Mouse (Mus musculus) 3134 (cell line): Measurements from ENCODE around the gene Ccn6.

Source experiments
- DNase-seq: peaks from one replicate; pipeline ENCODE4 v3.0.0-alpha.2; 2011; ENCODE audit warnings: low spot score; ENCODE audit not compliant: insufficient read length; ENCODE audit errors: extremely low read depth

The Ccn6 gene

GRCm38 (mm10) chr10:39162666-39163484 lies 719 bp downstream of the Ccn6 start:
- DNase-seq, result no peak

DNA sequence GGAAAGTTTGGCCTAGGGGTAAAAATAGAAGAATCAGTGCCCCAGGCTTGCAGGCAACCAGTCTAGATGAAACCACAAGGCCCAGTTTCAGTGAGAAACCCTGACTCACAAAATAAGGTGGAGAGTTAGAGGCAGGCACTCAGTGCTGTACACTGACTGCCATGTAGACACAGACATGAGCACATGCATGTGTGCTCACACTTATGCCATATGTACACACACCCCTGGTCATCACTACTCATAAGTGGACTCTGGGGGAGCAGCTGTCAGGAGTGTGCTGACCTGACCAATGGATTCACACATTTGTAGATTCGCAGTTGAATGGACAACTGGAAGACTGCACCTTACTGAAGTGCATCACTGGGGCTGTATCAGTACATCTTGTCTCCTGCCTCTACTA lies 2.2 kb downstream of the Ccn6 start:
- no peak for DNase-seq

DNA sequence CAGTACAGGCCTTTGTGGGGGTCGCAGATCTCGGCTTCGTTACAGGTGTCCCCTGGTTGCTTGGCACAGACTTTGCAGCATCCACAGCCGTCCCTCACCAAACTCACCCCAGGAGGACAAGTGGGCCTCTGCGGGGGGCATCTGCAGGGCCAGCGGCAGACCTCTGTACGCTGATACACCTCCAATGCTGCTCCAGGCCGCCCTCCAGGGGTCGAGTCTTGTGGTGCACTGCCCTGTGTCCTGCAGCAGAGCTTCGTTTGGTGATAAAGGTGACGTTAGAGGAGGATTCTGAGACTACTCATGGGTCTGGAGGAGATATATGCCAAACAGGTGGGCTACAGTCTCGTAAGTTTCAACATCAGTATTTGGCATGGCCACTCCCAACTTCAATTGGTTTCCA lies 5.3 kb downstream of the Ccn6 start:
- DNase-seq, result no peak

DNA sequence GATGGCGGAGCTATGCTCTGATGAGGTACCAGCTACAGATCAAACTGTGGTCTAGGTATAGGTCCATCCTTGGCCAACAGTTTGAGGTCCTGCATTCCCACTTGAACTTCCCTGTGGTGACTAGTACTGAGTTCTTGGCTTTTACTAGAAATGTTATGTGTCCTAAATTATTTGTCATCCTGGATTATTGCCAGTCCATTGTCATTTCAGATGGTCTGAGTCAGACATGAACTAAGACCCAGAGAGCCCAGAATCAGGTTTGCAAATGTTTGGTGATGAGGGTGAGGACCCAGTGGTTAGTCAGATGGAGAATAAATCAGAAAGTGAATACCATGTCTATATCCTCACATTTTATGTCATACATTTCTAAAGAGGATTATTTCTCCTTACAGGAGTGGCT lies 6.3 kb downstream of the Ccn6 start:
- no peak for DNase-seq

DNA sequence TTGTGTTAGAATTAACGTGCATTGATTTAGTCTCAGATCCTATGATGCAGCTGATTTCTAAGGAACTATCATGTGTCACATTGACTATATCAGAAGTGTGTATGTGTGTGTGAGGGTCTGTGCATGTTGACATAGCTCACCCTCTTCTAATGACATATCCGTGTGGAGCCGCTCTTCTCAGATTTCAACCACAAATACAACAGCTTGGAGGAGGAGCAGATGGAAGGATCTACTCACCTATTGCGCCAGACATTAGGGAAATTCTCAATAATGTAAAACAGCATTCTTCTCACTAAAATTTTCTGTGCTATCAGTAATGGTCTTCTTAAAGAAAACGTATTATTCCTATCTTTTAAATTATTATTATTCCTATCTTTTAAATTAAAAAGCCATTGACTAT lies 6.9 kb downstream of the Ccn6 start:
- DNase-seq, result no peak

DNA sequence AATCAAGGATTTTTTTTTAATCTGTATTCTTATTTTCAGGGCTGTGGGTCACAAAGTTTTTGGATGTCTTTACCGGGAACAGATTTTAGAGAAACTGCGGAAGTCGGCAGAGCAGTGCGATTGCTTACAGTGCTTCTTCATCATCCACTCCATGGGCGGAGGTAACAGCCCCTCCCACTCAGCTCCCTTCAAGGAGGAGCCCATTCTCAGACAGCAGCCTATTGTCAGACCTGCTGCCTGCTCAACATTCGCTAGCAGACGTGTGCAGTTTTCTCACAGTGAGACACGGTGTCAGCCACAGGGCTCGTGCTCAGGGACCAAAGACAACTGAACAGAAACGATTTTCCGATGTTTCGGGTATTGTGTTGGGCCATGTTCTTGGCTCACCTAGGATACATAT lies 21.4 kb downstream of the Ccn6 start:
- DNase-seq, result no peak

DNA sequence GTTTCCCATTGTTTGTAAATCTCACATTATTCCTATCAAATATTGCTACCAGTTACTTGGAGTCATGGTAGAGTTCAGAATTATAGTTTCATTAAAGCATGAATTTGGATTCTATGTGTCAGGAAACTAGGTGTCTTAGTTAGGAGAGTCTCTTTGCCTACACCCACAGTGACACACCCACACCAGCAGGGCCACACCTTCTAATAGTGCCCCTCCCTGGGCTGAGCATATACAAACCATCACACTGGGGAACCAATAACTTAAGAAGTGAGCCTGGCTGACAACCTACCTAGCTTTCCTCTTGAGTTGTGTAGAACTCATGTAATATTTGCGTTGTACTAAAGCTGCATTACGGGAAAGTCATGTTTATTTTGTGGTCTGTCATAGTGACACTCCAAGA lies 22.2 kb downstream of the Ccn6 start:
- no peak for DNase-seq

DNA sequence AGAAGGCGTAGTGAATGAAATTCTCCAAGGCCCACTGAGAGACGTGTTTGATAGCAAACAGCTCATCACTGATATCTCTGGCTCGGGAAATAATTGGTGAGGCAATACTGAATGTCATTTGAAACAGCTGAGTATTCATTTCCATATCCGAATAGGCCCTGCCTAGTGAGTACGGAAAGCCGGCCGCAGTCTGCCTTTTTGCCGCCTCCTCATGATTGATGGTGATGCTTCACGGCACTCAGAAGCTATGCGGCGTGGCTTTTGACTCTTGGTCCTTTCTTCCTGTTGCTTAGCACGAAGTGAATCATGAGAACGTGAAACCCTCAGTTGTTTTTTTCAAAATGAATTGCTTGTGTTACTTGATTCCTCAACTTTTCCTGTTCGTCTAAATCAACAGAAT lies 22.8 kb downstream of the Ccn6 start:
- no peak for DNase-seq

DNA sequence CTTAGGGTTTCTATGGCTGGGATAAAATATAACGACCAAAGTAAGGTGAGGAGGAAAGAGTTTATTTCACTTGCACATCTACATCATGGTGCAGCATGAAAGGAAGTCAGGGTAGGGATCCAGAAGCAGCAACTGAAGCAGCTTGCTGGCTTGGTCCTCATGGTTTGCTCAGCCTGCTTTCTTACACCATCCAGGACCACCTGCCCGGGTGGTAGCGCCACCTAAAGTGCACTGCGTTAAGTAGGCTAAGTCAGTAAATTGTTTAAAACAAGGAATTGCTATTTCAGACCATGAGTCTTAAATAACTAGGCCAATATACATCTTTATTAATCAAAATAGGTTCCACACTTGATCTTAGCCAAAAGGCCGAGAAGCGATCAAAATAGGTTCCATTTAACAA lies 24.8 kb downstream of the Ccn6 start:
- no peak for DNase-seq

DNA sequence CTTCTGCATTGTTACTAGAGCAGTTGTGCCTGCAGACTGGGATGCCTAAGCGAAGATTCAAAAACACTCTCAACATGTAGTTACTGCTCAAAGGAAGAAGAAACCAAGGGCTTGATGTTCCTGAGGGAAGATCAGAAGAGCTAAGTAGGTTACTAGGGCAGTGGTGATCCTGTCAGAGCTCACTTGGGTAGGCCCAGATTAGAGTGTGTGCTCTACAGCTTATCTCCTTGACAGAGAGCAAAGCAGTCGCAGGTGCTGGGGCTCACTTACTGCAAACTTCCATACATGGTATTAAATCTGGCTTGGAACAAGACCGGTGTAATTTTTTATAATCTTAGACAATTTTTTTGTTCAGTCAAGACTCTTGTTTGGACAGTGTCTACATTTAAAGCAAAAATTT lies 25.8 kb downstream of the Ccn6 start:
- no peak for DNase-seq

DNA sequence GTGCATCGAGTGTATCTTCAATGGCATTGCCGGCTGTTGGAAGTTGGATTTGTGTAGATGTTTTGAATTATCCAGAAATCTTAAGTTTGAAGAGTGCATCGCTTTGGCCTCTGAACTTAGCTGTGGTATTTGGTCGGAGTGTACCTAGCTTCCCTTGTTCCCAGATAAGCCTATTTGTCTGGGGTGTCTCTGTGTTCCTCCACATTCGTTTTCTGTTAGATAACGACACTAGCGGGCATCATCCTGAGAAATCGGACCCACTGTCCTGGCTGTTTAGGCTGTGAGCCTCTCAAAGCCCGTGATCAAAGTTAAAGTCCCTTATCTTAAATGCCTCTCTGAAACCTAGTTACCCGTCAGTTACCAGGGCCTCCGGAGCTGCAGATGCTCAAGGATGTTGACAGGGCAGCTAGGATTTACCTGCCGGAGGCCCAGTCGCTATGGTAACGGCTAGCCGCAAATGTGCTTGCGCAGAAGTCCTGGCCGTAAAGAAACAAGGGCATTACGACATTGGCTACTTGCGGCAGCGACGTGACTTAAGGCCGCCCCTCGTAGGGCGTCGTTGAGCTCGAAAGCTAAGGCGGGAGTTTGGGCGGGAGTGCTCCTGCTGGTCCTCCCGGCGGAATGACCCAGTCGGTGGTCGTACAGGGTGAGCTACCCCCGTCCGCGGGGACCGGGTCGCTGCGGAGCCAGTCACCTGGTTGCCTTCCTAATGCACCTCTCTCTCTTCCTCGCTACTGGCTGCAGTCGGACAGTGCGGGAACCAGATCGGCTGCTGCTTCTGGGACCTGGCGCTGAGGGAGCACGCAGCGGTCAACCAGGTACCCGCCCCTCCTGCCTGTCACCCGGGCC lies 29.9 kb downstream of the Ccn6 start, which contains the start of the genes Fam229b and Tube1:
Fam229b (minus strand) TSS at position 453 of the 849 bp plus-strand sequence.
Tube1 (plus strand) TSS at position 515 of the 849 bp plus-strand sequence.
- peak; percentile 93 for DNase-seq

DNA sequence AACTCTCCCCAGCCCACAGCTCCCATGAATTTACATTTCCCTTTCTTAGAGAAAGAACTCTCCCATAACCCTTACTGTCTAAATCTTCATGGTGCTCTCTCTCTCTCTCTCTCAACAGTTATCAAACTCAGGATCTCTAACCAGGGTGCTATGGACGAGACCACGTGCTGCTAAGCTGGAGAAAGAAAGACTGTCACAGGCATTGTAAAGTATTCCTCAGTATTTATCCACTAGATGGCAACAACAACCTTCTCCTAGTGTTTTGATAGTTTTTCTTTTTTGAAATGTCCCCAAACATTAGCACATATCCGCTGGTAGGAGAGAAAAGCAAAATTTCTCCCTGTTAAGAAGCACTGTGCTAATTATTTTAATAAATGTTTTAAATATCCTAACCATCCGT lies 42.2 kb downstream of the Ccn6 start:
- DNase-seq, result no peak

GRCm38 (mm10) chr10:39109489-39109874 lies 54.1 kb downstream of the Ccn6 start:
- DNase-seq, result no peak

DNA sequence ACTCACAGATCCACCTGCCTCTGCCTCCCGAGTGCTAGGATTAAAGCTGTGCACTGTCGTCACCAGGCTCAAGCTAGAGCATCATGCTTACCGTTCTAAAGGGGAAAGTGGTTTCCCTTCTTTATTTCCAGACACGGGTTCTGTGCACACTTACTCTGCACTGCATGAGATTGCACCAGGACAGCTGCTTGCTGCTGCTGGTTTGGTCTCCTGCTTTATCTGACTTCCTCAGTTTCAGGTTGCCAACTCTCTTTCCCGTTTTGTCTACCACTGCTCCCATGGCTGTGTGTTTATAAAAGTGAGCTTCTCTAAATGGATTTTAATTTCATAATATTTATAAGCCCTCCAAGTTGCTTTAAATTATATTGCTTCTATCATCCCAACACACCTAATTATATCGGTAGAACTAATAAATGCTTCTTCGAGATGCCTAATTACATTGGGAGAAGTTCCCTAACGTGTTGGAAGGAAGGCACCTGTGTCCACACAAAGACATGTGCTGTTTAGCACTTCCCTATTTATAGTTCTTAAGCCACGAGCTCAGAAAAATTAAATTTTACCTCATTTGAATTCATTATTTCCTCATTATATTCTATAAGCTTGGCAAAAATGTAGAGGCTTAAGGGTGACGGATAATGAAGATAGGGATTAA lies 54.6 kb downstream of the Ccn6 start:
- DNase-seq, result no peak

DNA sequence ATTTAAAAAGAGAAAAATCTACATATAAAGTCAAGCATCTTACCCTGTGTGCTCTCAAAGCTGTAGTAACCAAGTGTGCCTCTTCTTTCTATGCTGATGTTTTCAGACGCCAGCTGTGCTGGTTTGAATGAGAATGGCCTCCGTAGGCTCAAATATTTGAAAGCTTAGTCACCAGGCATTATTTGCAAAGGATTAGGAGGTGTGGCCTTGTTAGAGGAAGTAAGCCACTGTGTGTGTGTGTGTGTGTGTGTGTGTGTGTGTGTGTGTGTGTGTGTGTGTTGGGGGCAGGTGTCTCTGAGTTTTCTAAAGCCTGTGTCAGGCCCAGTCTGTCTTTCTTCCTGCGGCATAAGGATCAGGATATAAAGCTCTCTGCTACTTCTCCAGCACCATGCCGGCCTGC lies 56.7 kb downstream of the Ccn6 start:
- no peak for DNase-seq

GRCm38 (mm10) chr10:39106413-39106812 lies 57.2 kb downstream of the Ccn6 start:
- DNase-seq, result no peak

DNA sequence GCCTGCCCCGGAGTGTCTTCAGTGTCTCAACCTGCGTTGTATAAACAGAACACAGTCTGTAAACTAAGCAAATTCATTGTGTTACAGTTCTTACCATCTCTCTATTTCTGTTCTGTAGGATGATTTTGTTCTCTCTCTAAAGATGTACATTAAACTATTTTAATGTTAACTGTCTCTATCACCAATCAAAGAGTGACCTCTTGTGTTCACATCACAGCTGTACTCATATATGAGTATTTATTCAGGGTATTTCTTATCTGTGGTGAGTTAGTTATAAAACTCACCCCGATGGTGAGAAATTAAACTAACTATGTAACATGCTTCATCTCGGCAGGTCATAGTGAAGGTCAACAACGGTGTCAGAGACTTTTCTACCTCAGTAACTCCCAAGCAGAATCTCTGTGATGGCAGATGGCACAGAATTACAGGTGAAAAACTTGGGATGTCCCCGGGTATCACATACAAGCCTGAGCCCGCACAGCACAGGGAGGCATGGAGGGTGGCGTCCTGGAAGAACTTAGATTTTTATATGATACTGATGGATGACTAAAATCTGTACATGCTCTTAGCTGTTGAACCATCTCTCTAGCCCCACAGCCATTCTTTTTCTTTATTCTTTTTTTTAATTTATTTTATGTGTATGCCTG lies 58.7 kb downstream of the Ccn6 start:
- DNase-seq, result no peak
